Mouse (Mus musculus) MEL (cell line): ENCODE data around the gene Kat8. TPM values are rescaled to one million over a fixed set of nuclear protein-coding genes. Genes with fewer than 3 reads are reported as not detected.
A peak's percentile ranks its signal among the peaks of the same experiment; 100 is the strongest.

Experiments
- DNase-seq: peaks from one replicate; pipeline ENCODE4 v3.0.0; 2011; ENCODE audit warnings: low read depth, low spot score
- H3K27ac ChIP-seq: 2 replicates; pipeline ENCODE4 v1.5.1; 2012; ENCODE audit warnings: low read depth, mild to moderate bottlenecking, control low read depth, low read length, moderate library complexity; ENCODE audit not compliant: control insufficient read depth
- H3K27me3 ChIP-seq, 2 experiments: fragments of 150-350 bp in 1 of 2; sonication (generic) in 1 of 2; 2 replicates each; pipeline ENCODE4 v1.6.1; 2012; ENCODE audit warnings: low read length in 2 of 2, mild to moderate bottlenecking in 2 of 2, improper control_type of control experiment in 1 of 2, moderate library complexity in 1 of 2; ENCODE audit not compliant: insufficient read depth in 2 of 2, control insufficient read depth in 1 of 2
- H3K36me3 ChIP-seq, 2 experiments: 2 replicates each; pipeline ENCODE4 v1.6.1; 2012 to 2014; ENCODE audit warnings: low read length in 2 of 2, improper control_type of control experiment in 1 of 2, inconsistent platforms in 1 of 2, mild to moderate bottlenecking in 1 of 2; ENCODE audit not compliant: insufficient read depth in 2 of 2, control insufficient read depth in 1 of 2
- H3K4me1 ChIP-seq, 2 experiments: fragments of 150-350 bp in 1 of 2; sonication (generic) in 1 of 2; 2 replicates each; pipeline ENCODE4 v1.6.1; 2012; ENCODE audit warnings: low read length in 2 of 2, improper control_type of control experiment in 1 of 2, mild to moderate bottlenecking in 1 of 2; ENCODE audit not compliant: insufficient read depth in 2 of 2, control insufficient read depth in 1 of 2
- H3K4me3 ChIP-seq, 2 experiments: fragments of 150-350 bp in 1 of 2; sonication (generic) in 1 of 2; 2 replicates each; pipeline ENCODE4 v1.5.1; 2012; ENCODE audit warnings: low read depth in 2 of 2, low read length in 2 of 2, mild to moderate bottlenecking in 2 of 2, moderate library complexity in 2 of 2, control low read depth in 1 of 2, improper control_type of control experiment in 1 of 2; ENCODE audit not compliant: control insufficient read depth in 1 of 2, insufficient read depth in 1 of 2
- H3K79me2 ChIP-seq: 2 replicates; pipeline ENCODE4 v1.6.1; 2012; ENCODE audit warnings: mild to moderate bottlenecking, low read length, moderate library complexity; ENCODE audit not compliant: control insufficient read depth, poor library complexity, insufficient read depth
- H3K9ac ChIP-seq: 2 replicates; pipeline ENCODE4 v1.6.1; 2012; ENCODE audit warnings: low read depth, mild to moderate bottlenecking, control low read depth, low read length, moderate library complexity; ENCODE audit not compliant: control insufficient read depth, poor library complexity, severe bottlenecking
- H3K9me3 ChIP-seq: fragments of 150-350 bp; sonication (generic); replicated peaks from 2 replicates; pipeline ENCODE4 v1.6.1; 2012; ENCODE audit warnings: mild to moderate bottlenecking, low read length, improper control_type of control experiment, moderate library complexity; ENCODE audit not compliant: insufficient read depth
- CHD1 ChIP-seq: IDR thresholded peaks from 2 replicates; pipeline ENCODE4 v1.6.1; 2012; ENCODE audit warnings: low read depth, mild to moderate bottlenecking, inconsistent platforms, low read length, improper control_type of control experiment
- E2F4 ChIP-seq: IDR thresholded peaks from 2 replicates; pipeline ENCODE4 v1.6.1; 2011; ENCODE audit warnings: low read depth, low read length, improper control_type of control experiment, borderline replicate concordance
- ELF1 ChIP-seq: IDR thresholded peaks from 2 replicates; pipeline ENCODE4 v1.6.1; 2014; ENCODE audit warnings: low read depth, mild to moderate bottlenecking, inconsistent platforms, low read length, improper control_type of control experiment, moderate library complexity
- EP300 ChIP-seq, 2 experiments: IDR thresholded peaks; 2 replicates each; pipeline ENCODE4 v1.6.1; 2011; ENCODE audit warnings: improper control_type of control experiment in 2 of 2, low read length in 2 of 2, low read depth in 1 of 2, mild to moderate bottlenecking in 1 of 2
- KAT2A ChIP-seq: conservative IDR thresholded peaks from 2 replicates; pipeline ENCODE4 v1.6.1; 2012; ENCODE audit warnings: low read depth, low read length, improper control_type of control experiment, inconsistent platforms
- MAZ ChIP-seq: IDR thresholded peaks from 2 replicates; pipeline ENCODE4 v1.6.1; 2012; ENCODE audit warnings: low read depth, mild to moderate bottlenecking, inconsistent platforms, low read length, improper control_type of control experiment
- MEF2A ChIP-seq: IDR thresholded peaks from 2 replicates; pipeline ENCODE4 v1.6.1; 2014; ENCODE audit warnings: low read depth, mild to moderate bottlenecking, inconsistent platforms, low read length, improper control_type of control experiment; ENCODE audit not compliant: poor library complexity, insufficient replicate concordance, severe bottlenecking; ENCODE audit errors: extremely low read depth
- NELFE ChIP-seq: IDR thresholded peaks from 2 replicates; pipeline ENCODE4 v1.6.1; 2011; ENCODE audit warnings: low read depth, low read length, improper control_type of control experiment
- NRF1 ChIP-seq: IDR thresholded peaks from 2 replicates; pipeline ENCODE4 v1.6.1; 2014; ENCODE audit warnings: low read depth, mild to moderate bottlenecking, inconsistent platforms, low read length, improper control_type of control experiment, moderate library complexity; ENCODE audit not compliant: poor library complexity, insufficient read depth, severe bottlenecking
- POLR2A ChIP-seq, 2 experiments: IDR thresholded peaks; 2 replicates each; pipeline ENCODE4 v1.6.1; 2011 to 2012; ENCODE audit warnings: low read length in 2 of 2, mild to moderate bottlenecking in 2 of 2, control low read depth in 1 of 2, improper control_type of control experiment in 1 of 2, low read depth in 1 of 2, moderate library complexity in 1 of 2; ENCODE audit not compliant: control insufficient read depth in 1 of 2, insufficient read depth in 1 of 2, poor library complexity in 1 of 2
- POLR2AphosphoS5 ChIP-seq: IDR thresholded peaks from 2 replicates; pipeline ENCODE4 v1.6.1; 2012; ENCODE audit warnings: low read depth, borderline replicate concordance, mild to moderate bottlenecking, inconsistent platforms, low read length, moderate library complexity, mixed read lengths
- TCF12 ChIP-seq: IDR thresholded peaks from 2 replicates; pipeline ENCODE4 v1.6.1; 2014; ENCODE audit warnings: low read depth, mild to moderate bottlenecking, inconsistent platforms, low read length, improper control_type of control experiment, moderate library complexity
- USF1 ChIP-seq: IDR thresholded peaks from 2 replicates; pipeline ENCODE4 v1.6.1; 2014; ENCODE audit warnings: low read depth, mild to moderate bottlenecking, inconsistent platforms, low read length, improper control_type of control experiment, moderate library complexity
- ZKSCAN1 ChIP-seq: IDR thresholded peaks from 2 replicates; pipeline ENCODE4 v1.6.1; 2012; ENCODE audit warnings: low read depth, mild to moderate bottlenecking, inconsistent platforms, low read length, improper control_type of control experiment, moderate library complexity
- ZNF384 ChIP-seq: IDR thresholded peaks from 2 replicates; pipeline ENCODE4 v1.6.1; 2012; ENCODE audit warnings: low read depth, mild to moderate bottlenecking, inconsistent platforms, low read length, improper control_type of control experiment
- polyA plus RNA-seq, 2 experiments: library from polyadenylated mRNA; stranded (reverse) in 1 of 2; unstranded in 1 of 2; fragments of >175 nt in 1 of 2; fragments of >200 nt in 1 of 2; gene quantifications; 2 replicates each; pipeline versions ENCODE4 v1.2.1 to v1.2.4; 2012; ENCODE audit warnings: low replicate concordance in 2 of 2, low read depth in 1 of 2; ENCODE audit not compliant: insufficient read length in 2 of 2, insufficient read depth in 1 of 2, missing spikeins in 1 of 2
- total RNA-seq: library from RNA; depleted of rRNA; stranded (reverse); fragments of 300-350 nt; gene quantifications from 2 replicates; pipeline ENCODE4 v1.2.3, GENCODE M21; 2012

Gene Kat8
- total and polyA plus RNA-seq, 3 experiments = 39.5 to 45.8 TPM; not detected in 1

- DNase-seq = no peak
- no peak overlapping the region for H3K9ac ChIP-seq
- H3K27me3 ChIP-seq = no peaks in the 10 kb centered on the region
Observed at GRCm38 (mm10) chr7:127928596-127928995, 16.3 kb downstream of the Kat8 start.

GRCm38 (mm10) chr7:127929923-127930322, 17.6 kb downstream of the Kat8 start, which contains the start of gene Prss8:
Gene Prss8, minus strand, starts transcription at chr7:127930104.
- Histone ChIP-seq H3K9me3 (no peaks in the 10 kb centered on the region), H3K4me1 (peaks cover 2 to 21% of the 10 kb centered on the region in 2 experiments; a peak in 3 of 4 replicates), H3K79me2 (no peaks in the 10 kb centered on the region), H3K27me3 (no peaks in the 10 kb centered on the region), H3K9ac (peak within 1 kb of the TSS; percentile 28; the same call in 1 of the 2 replicates), H3K36me3 (peaks cover under 1 to 10% of the 10 kb centered on the region in 2 experiments), H3K27ac (peak within 1 kb of the TSS; percentile 16; the same call in 1 of the 2 replicates), H3K4me3 (no peak within 1 kb of the TSS)
- TF ChIP-seq ZKSCAN1 (no peak), NRF1 (no peak), ZNF384 (peak; percentile 53), NELFE (no peak)
- no peak for DNase-seq

More at GRCm38 (mm10) chr7:127928596-127928995, 16.3 kb downstream of the Kat8 start:
- Histone ChIP-seq H3K9me3 (no peaks in the 10 kb centered on the region), H3K79me2 (no peaks in the 10 kb centered on the region), H3K36me3 (peaks cover 2 to 4% of the 10 kb centered on the region in 2 experiments), H3K27ac (no peak overlapping the region; the same call in 1 of the 2 replicates), H3K4me3 (no peak overlapping the region), H3K4me1 (peaks cover 0 to 15% of the 10 kb centered on the region in 2 experiments; a peak in 2 of 4 replicates)
- no peak for TF ChIP-seq EP300 (IDR thresholded peaks at IDR 0.05; ENCODE audit: low read depth in 1 of 2, low read length in 2 of 2)
- no peak for TF ChIP-seq ELF1
- TF ChIP-seq MEF2A = no peak
- no peak for TF ChIP-seq CHD1
- no peak for TF ChIP-seq POLR2AphosphoS5
- no peak for TF ChIP-seq USF1
- TF ChIP-seq E2F4 = no peak
- TF ChIP-seq POLR2A (IDR thresholded peaks at IDR 0.05; ENCODE audit: control insufficient read depth in 1 of 2, insufficient read depth in 1 of 2, low read depth in 1 of 2, low read length in 2 of 2, poor library complexity in 1 of 2) = peak in 1 of 2 experiments; percentile 6; a peak in 1 of 4 replicates
- no peak for TF ChIP-seq MAZ

- Histone ChIP-seq H3K79me2 (no peaks in the 10 kb centered on the region; the same call in 1 of the 2 replicates), H3K9me3 (no peaks in the 10 kb centered on the region), H3K4me3 (no peak overlapping the region), H3K9ac (no peak overlapping the region), H3K4me1 (peaks cover 2 to 21% of the 10 kb centered on the region in 2 experiments; a peak in 3 of 4 replicates), H3K36me3 (peaks cover 0 to 11% of the 10 kb centered on the region in 2 experiments; a peak in 3 of 4 replicates), H3K27ac (no peak overlapping the region), H3K27me3 (no peaks in the 10 kb centered on the region)
- TF ChIP-seq MAZ (no peak), KAT2A (no peak), USF1 (no peak), EP300 (IDR thresholded peaks at IDR 0.05; ENCODE audit: low read depth in 1 of 2, low read length in 2 of 2) (no peak), ZKSCAN1 (no peak), TCF12 (no peak)
- DNase-seq = no peak
Observed at GRCm38 (mm10) chr7:127930636-127931035, 18.3 kb downstream of the Kat8 start.
